Mouse (Mus musculus) frontal cortex, adult 2 months (tissue): ENCODE measurements around the gene Bri3. TPM values are rescaled to one million over a fixed set of nuclear protein-coding genes. Genes with fewer than 3 reads are reported as not detected.

ENCODE experiments used
- DNase-seq, 2 experiments: peaks; one replicate each; pipeline ENCODE4 v3.0.0; 2022; ENCODE audit warnings: low spot score in 1 of 2; ENCODE audit errors: extremely low spot score in 1 of 2
- polyA plus RNA-seq: library from polyadenylated mRNA; depleted of rRNA; stranded (reverse); fragments of >200 nt; gene quantifications from 2 replicates; pipeline ENCODE4 v1.2.3, GENCODE M21; 2012

Bri3 gene
- polyA plus RNA-seq, 1 experiment, result 89.6 TPM

DNA sequence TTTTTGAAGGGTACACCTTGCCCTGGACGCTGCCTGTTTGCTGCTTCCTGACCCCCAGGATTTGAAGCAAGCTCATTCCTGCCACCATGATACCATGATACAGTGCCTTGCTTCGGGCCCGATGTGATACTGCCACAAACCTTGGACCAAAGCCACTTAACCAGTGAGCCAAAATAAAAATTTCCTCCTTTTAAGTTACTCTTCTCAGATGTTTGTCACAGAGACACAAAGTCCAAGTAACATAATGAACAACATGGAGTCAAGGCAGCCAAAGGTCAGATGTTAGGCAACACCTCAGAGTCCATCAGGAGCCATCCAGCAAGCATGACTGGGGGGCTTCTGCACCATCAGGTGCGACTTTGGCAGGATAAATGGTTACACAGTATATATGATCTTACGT, 11.7 kb upstream of the Bri3 start:
- no peak for DNase-seq

DNA sequence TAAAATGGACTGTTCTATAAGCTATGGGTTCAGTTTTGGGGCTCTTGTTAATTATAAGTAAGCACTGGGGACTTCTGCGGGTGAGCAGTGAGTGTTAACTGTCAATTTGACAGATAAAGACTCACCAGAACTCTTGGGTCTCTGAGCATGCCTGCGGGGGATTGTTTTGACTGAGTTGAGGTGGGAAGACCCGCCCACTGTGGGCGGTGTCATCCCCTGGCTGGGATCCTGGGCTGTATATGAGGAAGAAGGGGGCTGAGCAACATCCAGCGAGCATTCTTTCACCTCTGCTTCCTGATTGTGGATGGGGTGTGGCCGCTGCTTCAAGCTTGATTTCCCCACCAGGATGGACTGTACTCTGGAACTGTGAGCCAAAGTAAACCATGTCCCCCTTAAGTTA, 10.0 kb upstream of the Bri3 start:
- DNase-seq, result no peak

DNA sequence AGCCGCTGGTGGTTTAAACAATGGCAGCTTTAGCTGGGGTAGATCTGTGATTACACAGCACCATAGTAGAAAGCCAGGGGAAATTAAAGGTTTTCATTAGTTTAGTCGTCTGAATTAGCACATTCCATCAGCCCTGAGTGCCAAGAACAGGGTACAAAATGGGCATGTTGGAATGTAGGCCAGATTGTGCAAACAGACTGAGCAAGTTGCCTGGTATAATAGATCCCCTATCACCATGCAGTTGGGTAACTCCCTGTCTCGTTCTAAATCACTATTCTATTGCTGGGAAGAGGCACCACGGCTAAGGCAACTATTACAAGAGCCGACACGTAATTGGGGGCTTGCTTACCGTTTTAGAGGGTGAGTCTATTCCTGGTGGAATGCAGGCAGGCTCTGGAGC, 9.5 kb upstream of the Bri3 start:
- no peak for DNase-seq

DNA sequence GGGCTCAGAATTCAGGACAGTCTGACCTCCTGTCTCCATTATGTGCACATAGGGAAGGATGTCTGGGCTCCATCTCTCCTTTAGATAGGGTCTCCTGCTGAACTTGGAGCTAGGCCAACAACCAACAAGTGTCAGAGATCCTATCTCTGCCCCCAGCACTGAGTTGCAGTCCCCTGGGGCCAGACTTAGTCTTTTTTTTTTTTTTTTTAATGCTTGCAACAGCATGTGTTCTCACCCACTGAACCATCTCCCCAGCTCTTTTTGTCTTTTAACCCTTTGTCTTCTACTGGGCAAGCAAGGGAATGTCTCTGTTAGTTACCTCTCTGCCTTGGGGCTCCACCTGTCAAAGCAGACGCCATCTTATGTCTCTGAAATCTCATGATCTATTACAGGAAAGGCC, 5.3 kb upstream of the Bri3 start:
- DNase-seq, result no peak

DNA sequence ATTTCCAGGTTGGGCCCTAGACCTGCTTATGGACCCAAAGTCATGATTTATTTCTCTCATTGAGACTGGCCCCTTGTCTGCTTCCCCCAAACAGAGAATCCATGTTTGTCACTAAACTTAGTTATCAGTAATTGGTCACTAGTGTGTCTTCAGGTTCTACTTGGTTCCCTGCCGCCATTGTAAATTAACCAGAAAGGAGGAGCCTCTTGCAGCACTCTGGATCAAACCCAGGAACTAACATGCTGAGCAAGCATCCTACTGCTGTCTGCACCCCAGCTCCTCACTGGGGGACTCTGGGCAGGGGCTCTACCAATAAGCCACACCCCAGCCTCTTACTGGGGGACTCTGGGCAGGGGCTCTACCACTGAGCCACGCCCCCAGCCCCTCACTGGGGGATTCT, 1.4 kb downstream of the Bri3 start:
- no peak for DNase-seq

DNA sequence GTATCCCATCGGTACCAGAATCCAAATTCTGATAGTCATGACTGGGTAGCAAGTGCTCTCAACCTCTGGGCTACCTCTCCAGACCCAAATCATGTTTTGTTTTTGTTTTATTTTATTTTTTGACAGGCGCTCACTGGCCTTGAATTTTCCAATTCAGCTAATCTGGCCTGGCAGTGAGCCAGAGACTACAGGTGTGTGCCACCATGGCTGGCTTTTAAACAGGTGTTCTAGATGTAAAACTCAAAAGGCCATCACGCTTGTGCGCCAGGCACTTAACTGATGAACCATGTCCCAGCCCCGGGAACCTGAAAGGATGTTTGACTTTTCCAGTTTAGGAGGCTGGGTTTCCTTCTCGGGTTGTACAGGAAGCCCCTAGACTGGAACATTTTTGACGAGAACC, 2.4 kb downstream of the Bri3 start:
- no peak for DNase-seq

DNA sequence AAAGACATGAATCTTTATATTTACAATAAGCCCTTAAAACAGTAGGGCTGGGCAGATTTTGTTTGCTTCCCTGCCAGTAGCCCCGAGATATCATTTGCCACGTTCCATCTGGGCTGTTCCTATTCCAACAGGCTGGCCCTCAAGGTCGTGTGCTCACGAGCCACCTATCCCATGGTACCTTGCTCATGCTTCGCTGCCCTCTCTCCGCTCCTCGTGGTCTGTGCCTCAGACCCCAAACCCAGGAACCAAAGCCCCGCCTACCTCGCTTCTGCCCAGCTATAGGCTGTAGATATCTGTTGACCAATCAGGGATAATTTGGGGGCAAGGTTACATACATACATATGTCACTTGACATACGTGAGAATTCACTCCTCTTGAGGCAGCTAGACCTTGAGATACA, 3.1 kb downstream of the Bri3 start:
- no peak for DNase-seq

DNA sequence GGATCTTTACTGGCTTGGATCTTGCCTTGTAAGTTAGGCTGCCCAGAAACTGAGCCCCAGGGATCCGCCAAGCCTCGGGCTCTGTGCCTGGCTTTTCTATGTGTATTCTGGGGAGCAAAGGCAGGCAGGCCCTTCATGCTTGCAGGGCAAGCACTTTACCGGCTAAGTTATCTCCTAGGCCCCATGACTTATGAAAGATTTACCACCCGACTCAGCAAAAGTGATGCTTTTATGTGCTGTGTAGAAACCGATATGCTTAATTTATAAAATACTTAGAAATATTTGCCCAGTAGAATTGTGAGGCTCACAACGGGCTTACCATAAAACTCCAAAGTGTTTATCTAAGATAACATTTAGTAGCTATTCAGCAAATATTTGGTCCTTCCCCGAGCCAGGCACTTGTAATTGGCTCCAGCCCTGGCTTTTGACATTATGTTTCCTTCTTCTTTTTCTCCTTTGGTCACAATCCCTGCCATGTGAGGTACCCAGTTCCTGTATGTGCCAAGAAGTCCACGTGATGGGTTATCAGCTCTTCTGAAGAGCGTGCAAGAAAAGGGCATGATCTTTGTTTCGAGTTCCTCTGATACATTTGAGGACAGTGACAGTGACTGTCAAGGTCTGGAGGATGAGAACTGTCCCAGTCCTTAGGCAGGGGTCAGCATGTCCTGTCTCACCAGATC, 3.8 kb downstream of the Bri3 start:
- DNase-seq, result no peak

DNA sequence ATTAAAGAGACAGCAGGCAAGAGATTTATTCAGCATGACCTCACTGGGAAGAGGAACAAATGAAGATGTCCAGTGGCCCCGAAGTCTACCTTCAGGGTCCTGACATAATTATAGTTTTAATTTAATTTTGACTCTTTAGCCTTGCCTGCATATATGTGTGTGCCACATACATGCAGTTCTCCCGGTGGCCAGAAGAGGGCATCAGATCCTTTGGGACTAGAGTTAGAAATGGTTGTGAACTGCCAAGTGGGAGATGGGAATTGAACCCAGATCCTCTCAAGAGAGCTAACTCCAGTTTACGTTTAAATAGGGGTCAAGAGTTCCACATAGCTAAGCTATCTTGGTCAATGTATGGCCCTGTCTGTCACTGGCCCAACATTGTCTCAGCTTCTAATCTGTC, 5.6 kb downstream of the Bri3 start:
- DNase-seq, result no peak

DNA sequence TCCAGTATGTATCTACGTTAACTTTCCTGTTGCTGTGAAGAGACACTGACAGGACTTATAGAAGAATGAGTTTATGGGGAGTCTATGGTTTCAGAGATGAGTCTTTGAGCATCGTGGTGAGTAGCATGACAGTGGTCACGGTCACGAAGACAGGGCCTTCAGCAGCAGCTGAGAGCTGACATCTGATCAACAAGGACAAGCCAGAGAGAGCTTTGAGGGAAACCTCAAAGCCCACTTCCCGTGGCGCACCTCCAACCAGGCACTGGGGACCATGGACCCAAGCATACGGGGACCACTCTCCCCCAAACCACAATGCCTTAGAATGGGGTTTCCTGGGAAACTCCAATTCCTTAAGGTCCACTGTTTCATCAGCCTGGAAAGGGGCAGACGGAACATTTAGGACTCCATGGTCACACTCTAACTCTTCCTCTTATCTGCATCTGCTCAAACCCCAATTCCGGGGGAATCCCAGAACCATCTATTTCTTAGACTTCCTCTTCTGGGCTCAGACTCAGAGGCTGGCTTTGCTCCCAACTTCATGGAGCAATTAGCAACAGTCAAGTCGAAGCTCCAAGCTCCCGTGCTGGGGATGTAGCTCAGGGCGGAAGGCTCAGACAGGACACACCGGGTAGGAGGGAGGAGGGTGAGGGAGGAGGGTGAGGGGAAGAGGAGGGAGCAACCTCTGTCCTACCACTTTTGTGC, 7.8 kb downstream of the Bri3 start:
- no peak for DNase-seq

DNA sequence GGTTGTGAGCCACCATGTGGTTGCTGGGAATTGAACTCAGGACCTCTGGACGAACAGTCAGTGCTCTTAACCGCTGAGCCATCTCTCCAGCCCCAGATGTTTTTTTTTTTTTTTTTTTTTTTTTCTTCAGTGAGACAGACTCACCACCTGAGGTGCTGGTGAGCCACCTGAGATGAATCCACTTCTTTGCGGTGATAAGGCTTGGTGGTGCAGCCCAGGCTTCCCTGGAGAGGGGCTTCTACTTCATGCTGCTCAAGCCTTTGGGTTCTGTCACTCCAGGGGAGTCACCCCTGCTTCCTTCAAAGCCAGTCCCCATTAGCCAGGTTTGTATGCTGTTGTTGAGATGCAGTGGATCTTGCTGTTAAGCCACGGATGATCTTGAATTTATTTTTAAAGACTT, 9.0 kb downstream of the Bri3 start:
- DNase-seq, result no peak

DNA sequence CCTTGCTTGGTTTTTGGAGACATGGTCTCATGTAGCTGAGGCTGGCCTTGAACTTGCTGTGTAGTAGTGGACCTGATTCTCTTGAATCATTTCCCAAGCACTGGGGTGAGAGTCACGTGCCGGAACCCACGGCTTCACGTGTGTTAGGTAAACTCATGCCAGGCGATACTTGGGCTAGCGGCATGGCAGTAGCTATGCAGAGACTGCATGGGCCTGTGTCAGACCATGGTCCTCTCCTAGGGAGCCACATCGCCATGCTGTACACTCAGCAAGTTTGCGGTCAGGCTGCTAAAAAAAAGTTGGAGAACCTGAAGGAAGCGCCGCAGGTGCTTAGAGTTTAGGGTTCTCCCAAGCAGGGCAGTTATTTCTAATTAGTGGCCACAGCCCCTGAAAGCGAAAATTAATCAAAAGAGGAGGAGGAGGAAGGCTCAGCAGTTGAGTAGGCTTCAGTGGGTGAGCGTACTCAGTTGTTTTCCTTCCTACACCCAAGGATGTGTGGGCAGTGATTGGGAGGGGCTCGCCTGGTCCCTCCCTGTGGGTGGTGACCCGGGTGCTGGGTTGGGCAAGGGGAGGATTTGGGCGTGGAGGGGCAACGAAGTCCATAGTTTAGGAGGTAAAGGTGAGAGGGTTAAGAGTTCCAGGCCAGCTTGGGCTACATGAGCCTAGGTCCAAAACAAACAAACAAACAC, 10.0 kb downstream of the Bri3 start:
- no peak for DNase-seq

DNA sequence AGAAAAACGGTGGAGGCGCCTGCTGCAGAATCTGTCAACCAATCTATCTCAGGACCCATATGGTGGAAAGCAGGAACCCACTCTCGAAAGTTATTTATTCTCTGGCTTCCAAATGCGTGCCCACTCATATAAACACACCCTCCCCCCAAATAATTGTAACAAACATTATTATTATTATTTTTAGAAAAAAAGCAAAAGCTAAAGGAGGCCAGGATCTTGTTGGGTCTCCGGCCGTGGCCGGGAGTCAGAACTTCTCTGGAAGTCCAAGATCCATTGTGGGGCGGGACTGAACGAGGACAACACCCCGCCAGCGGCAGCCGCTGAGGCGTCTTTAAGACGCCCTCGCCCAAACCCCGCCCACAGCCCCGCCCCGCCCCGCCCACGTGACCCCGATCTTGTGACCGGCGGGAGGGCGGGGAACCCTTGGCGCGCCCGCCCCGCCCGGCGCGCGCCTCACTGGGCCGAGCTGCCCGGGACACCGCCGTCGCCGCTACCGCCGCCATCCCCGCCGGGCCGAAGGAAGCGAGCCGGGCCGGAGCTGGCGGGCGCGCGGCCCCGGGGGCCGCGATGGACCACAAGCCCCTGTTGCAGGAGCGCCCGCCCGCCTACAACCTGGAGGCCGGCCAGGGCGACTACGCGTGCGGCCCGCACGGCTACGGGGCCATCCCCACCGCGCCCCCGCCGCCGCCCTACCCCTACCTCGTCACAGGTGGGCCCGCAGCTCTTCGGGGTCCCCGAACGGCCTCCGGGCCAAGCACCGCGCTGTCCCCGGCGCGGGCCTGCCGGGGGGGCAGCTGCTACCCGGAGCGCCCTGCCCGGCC, 10.8 kb downstream of the Bri3 start:
- DNase-seq, result peak; percentile 71 to 77

DNA sequence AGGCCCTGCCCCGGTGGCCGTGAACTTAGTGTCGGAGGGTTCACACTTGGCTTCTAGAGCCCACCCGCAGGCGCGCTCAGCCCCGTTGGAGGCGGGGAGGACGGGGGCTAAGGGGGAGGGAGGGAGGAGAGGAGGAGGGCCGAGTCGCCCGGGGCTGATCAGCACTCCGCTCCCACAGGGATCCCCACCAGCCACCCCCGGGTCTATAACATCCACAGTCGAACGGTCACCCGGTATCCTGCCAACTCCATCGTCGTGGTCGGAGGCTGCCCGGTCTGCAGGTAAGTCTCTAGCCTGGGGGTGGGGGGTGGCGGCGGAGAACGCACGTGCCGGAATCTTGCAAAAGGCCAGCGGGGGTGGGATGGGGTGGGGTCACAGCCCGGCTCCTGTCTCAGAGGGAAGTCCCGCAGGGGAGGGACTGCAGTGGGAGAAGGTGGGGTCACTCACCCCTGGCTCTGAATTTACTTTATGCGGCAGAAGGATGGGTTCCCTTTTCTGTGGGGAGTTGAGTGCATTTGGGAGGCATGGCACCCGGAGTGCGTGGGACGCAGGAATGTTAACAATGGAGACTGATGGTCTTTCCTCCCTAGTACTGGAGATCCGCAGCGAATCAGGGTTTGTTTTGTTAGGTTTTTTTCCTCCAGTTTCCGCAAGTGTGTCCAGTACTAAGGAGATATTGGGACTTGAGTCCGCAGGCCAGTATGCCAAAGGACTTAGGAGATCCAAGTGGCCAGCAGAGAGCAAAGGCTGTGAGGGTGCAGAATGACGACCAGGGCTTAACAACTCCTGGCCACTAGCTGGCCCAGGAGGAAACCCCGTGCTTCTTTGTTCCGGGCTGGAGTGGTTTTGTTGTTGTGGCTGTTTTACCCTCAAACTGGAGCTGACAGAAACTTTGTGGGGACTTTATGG, 11.6 kb downstream of the Bri3 start:
- DNase-seq, result peak in 1 of 2 experiments; percentile 51

DNA sequence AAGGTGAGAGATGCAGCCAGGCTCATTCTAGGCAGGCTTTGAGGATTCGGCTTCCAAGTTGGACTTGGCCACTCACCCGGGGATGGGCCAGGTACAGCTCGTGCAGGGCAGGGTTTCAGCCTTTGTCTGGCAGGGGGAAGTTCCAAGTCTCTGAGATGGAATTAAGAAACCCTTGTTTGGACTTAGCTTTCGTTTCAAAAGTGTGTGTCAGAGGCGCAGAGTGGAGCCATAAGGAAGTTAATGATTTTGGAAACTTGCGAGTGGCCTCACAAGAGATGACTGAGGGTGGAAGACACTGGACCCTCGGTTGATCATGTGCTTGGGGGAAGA, 12.3 kb downstream of the Bri3 start:
- no peak for DNase-seq

DNA sequence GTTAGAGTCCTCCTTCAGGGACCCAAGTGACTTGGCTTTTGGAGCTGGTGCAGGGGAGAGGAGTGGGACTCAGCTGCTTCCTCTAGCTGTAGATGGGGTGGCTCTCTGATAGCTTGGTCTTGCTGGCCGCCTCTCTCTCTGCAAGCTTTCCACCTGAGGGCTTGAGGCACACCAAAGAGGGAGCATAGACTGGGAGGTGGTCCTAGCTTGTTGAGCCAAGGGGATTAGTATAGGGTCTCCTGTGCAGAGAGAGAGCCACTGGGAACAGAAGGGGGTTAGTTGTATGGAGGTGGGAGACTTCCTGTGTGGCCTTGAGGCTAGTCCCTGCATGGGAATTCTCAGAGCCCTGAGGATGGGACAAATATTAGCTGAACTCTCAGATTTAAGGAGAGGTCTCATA, 12.7 kb downstream of the Bri3 start:
- no peak for DNase-seq

DNA sequence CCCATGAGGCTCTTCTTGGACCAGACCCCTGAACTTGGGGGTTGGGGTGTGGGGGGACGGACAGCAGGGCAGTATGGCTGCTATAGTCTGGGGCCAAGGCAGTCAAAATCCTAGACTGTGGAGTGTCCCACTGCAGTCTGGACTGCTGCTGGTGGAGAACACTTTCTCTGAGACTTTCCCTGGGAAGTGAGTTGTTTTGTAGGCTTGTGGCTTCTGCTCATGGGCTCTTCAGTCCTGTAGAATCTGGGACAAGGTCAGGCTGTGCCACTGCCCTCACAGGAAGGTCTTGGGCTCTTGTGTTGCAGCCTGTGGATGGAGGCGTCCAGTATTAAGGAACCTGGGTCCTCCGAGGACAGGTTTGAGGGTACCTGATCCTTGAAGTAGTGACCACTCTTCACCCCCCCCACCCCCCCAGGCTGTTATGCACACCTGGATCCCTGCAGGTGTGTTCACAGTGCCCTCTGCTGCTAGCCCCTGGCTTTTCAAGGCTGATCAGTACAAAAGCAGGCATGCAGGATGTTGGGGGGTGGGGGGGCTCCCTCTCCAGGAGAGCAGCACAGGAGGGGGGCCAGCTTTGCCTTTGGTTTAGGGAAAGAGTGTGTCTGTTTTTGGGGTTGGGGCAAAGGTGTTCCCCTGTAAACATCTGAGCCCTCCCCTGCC, 13.3 kb downstream of the Bri3 start:
- no peak for DNase-seq

DNA sequence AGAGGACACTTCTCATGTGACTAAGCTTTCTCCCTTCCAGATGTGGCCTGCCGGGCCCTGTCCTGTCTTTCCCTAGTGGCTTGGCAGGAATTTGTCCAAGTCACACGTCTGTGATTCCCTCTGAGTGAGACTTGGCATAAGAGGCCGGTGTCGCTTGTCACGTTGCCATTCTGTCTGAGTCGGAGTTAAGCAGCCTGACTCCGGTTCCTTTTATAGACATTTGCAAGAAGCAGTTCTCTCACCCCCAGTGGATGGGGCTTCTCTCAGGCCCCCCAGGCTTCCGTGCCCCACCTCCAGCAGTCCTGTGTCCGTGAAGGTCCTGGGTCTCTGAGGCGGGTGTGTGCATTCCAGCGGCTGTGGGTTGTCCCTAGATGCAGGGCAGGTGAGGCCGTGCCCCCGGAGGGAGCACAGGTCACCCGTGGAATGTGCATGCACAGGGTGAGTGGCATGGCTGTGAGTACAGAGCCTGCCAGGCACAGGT, 13.9 kb downstream of the Bri3 start:
- peak in 1 of 2 experiments; percentile 50 for DNase-seq

DNA sequence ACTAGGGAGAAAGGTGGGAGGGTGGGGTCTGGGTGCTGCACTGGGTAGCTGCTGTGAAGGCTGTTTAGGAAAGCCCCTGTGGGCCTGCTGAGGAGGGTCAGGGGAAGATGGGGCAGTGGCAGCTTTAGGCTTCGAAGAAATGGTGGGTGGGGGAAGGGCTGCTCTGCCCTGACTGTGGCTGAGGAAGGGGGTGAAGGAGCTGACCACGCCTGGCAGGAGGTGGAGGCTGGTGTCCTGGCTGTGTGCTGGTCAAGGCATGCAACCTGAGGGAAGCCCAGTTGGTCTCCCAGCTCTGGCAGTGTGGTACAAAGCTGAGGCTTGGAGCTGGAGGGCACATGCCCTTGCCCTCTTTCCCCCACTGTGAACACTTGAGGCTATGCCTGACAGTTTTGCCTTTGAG, 14.4 kb downstream of the Bri3 start:
- no peak for DNase-seq

DNA sequence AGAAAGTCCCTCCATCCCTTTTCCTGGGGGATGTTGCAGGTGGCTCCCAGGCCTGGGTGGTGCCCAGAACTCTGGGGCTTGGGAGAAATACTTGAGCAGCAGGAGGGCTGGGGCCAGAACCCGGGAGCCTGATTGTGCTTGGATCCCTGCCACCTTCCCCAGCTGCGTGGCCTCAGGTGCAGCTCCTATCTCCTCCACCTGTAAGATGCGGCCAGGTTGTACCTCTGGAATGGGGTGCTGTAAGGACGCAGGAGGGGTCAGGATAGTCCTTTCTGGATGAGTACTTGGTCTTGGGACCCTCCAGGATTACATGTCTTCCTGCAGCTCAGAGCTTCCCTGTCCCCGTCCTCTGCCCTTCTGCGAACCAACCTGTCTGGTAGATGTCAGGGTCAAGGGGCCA, 15.0 kb downstream of the Bri3 start:
- DNase-seq, result no peak
